Mouse (Mus musculus) limb, embryonic 14.5 days (tissue): ENCODE measurements around the gene Vav1. TPM values are rescaled to one million over a fixed set of nuclear protein-coding genes. Genes with fewer than 3 reads are reported as not detected.

Experiments used
- ATAC-seq: fragments of 200-750 bp; cut with Nextera tagmentation; 2 replicates; pipeline ENCODE4 v1.8.0; 2017; ENCODE audit warnings: low read depth, moderate number of reproducible peaks, moderate TSS enrichment; ENCODE audit not compliant: low FRiP score
- DNase-seq: peaks from one replicate; pipeline ENCODE4 v3.0.0-alpha.2; 2015; ENCODE audit warnings: low spot score
- H3K27ac ChIP-seq: fragments of 300-500 bp; sonication (generic); replicated peaks from 2 replicates; pipeline ENCODE4 v1.5.1; 2014; ENCODE audit warnings: low read depth, mild to moderate bottlenecking, low read length, moderate library complexity, mixed read lengths
- H3K27me3 ChIP-seq: fragments of 300-500 bp; sonication (generic); 2 replicates; pipeline ENCODE4 v1.6.1; 2014; ENCODE audit warnings: low read length, mixed read lengths; ENCODE audit not compliant: control insufficient read depth, insufficient read depth
- H3K36me3 ChIP-seq: fragments of 300-500 bp; sonication (generic); 2 replicates; pipeline ENCODE4 v1.6.1; 2014; ENCODE audit warnings: mild to moderate bottlenecking, low read length, moderate library complexity, mixed read lengths; ENCODE audit not compliant: control insufficient read depth, insufficient read depth
- H3K4me1 ChIP-seq: fragments of 300-500 bp; sonication (generic); 2 replicates; pipeline ENCODE4 v1.6.1; 2014; ENCODE audit warnings: antibody characterized with exemption, low read length, mixed read lengths; ENCODE audit not compliant: control insufficient read depth, insufficient read depth
- H3K4me2 ChIP-seq: fragments of 300-500 bp; sonication (generic); replicated peaks from 2 replicates; pipeline ENCODE4 v1.6.1; 2014; ENCODE audit warnings: low read depth, mild to moderate bottlenecking, low read length, moderate library complexity; ENCODE audit not compliant: severe bottlenecking
- H3K4me3 ChIP-seq: fragments of 300-500 bp; sonication (generic); replicated peaks from 2 replicates; pipeline ENCODE4 v1.5.1; 2014; ENCODE audit warnings: low read length
- H3K9ac ChIP-seq: fragments of 300-500 bp; sonication (generic); 2 replicates; pipeline ENCODE4 v1.6.1; 2014; ENCODE audit warnings: mild to moderate bottlenecking, low read depth, low read length, moderate library complexity; ENCODE audit not compliant: severe bottlenecking
- H3K9me3 ChIP-seq: fragments of 300-500 bp; sonication (generic); 2 replicates; pipeline ENCODE4 v1.6.1; 2016; ENCODE audit warnings: low read length; ENCODE audit not compliant: control insufficient read depth
- POLR2A ChIP-seq: fragments of 200-500 bp; IDR thresholded peaks from 2 replicates; pipeline ENCODE4 v1.8.0; 2012; ENCODE audit warnings: inconsistent platforms, mild to moderate bottlenecking, moderate library complexity, borderline replicate concordance; ENCODE audit not compliant: insufficient read depth, insufficient read length; ENCODE audit errors: extremely low read depth
- WGBS: fragments of 180-500 bp; shearing (Covaris S2); extraction: QIAGEN DNeasy Blood & Tissue Kit; methylation state at CpG from one replicate; pipeline ENCODE4 v1.1.7; 2014; 5-methylcytosine and 5-hydroxymethylcytosine counted together
- polyA plus RNA-seq, 2 experiments: library from polyadenylated mRNA; depleted of rRNA in 1 of 2; stranded (reverse) in 1 of 2; unstranded in 1 of 2; fragments of >200 nt; fragmentation: Nextera tagmentation in 1 of 2; extraction: Ambion mirVana in 1 of 2; gene quantifications; 2 replicates each; pipeline versions ENCODE4 v1.2.1 to v1.2.3; 2012 to 2014

The Vav1 gene
- polyA plus RNA-seq, 2 experiments: 3.3 to 3.8 TPM

DNA sequence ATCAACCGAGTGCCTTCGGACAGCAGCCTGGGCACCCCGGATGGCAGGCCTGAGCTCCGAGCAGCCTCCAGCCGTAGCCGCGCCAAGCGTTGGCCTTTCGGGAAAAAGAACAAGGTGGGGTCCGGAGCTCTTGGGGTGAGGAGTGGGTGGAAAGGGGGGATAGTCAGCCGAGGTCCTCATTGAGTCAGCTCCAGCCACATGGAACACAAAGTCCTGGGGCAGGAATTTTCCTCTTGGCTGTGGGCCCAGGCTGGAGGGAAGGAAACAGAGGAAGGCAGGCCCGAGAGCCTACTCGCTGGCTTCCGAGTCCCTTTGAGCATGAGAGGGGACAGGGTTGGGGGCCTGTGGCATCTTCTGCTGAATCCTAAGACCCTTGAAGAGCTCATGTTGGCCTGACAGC, 23.5 kb upstream of the Vav1 start:
- Histone ChIP-seq H3K4me2 (no peak overlapping the region), H3K9me3 (no peaks in the 10 kb centered on the region), H3K4me3 (no peak overlapping the region), H3K27me3 (no peaks in the 10 kb centered on the region), H3K4me1 (peaks cover 5% of the 10 kb centered on the region; the same call in 1 of the 2 replicates), H3K9ac (no peak overlapping the region), H3K36me3 (peaks cover 64% of the 10 kb centered on the region), H3K27ac (no peak overlapping the region)
- no peak for DNase-seq
- no peak for TF ChIP-seq POLR2A
- 89% methylated on average over 13 of the region's 14 CpGs for WGBS
- no peak for ATAC-seq

GRCm38 (mm10) chr17:57256921-57257485, 21.9 kb upstream of the Vav1 start:
- H3K27ac ChIP-seq: no peak overlapping the region
- H3K27me3 ChIP-seq: no peaks in the 10 kb centered on the region
- H3K4me1 ChIP-seq: no peaks in the 10 kb centered on the region
- peaks cover 79% of the 10 kb centered on the region for H3K36me3 ChIP-seq
- H3K9ac ChIP-seq: no peak overlapping the region
- WGBS: 96% methylated on average over 22 of the region's 22 CpGs
- no peak for TF ChIP-seq POLR2A
- no peak overlapping the region for H3K4me3 ChIP-seq
- DNase-seq (no peak), ATAC-seq (no peak)
- no peaks in the 10 kb centered on the region for H3K9me3 ChIP-seq
- no peak overlapping the region for H3K4me2 ChIP-seq

DNA sequence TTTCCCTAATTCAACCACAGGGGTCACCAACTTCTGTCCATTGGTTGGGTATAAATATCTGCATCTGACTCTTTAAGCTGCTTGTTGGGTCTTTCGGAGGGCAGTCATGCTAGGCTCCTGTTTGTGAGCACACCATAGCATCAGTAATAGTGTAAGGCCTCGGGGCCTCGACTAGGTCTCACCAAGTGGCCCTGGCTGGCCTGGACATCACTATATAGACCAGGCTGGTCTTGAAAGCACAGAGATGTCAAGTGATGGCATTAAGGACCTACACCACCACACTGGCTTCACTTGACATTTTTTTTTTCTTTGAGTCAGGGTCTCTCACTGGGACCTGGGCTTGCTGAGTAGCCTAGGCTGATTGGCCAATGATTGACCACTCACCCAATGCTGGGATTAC, 20.7 kb upstream of the Vav1 start:
- no peaks in the 10 kb centered on the region for H3K9me3 ChIP-seq
- H3K27me3 ChIP-seq: no peaks in the 10 kb centered on the region
- H3K9ac ChIP-seq: no peak overlapping the region
- no peak overlapping the region for H3K4me2 ChIP-seq
- TF ChIP-seq POLR2A: no peak
- H3K36me3 ChIP-seq: peaks cover 91% of the 10 kb centered on the region
- 98% methylated on average over 3 of the region's 3 CpGs for WGBS
- no peak for ATAC-seq
- H3K4me1 ChIP-seq: no peaks in the 10 kb centered on the region
- no peak overlapping the region for H3K4me3 ChIP-seq
- H3K27ac ChIP-seq: no peak overlapping the region
- DNase-seq: no peak

DNA sequence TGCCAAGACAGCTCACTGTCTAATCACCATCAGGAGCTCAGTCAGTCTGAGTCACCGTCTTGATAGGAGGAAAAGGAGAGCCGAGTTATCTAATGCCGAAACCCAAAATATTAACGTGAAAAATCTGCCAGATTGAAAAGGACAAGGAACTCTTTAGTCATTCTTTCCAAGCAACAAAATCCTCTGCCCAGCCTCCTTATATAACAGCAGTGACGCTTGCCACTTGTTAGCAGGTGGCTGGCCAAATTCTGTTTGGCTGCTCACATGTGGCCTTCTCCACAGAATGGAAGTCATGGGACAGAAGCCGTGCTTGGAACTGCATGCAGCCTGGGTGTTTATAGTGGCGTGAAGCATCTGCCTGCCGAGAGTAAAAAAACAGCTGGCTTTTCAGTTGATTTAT, 19.2 kb upstream of the Vav1 start:
- H3K27me3 ChIP-seq: no peaks in the 10 kb centered on the region
- H3K27ac ChIP-seq: no peak overlapping the region
- H3K9me3 ChIP-seq: no peaks in the 10 kb centered on the region
- 89% methylated on average over 8 of the region's 8 CpGs for WGBS
- DNase-seq (no peak), ATAC-seq (no peak)
- H3K4me3 ChIP-seq: no peak overlapping the region
- peaks cover 87% of the 10 kb centered on the region for H3K36me3 ChIP-seq
- no peak for TF ChIP-seq POLR2A
- no peak overlapping the region for H3K4me2 ChIP-seq
- no peaks in the 10 kb centered on the region for H3K4me1 ChIP-seq
- no peak overlapping the region for H3K9ac ChIP-seq

DNA sequence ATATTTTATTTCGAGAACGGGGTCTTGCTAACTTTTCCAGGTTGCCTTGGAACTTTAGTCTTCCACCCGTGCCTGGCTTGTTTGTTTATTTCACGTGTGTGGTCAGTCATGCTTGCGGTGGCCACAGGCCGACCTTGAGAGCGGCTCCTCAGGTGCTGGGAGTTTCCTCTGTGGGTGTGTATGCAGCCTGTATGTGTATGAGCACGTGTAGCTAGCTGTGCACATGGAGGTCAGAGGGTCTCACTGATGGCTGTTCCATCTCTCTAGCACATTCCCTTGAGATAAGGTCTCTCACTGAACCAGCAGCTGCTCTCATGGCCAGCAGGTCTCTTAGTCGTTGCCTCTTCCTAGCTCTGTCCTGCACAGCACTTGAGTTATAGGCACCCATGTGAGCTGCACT, 18.5 kb upstream of the Vav1 start:
- Histone ChIP-seq H3K27ac (no peak overlapping the region), H3K36me3 (peaks cover 81% of the 10 kb centered on the region), H3K27me3 (no peaks in the 10 kb centered on the region), H3K9ac (no peak overlapping the region), H3K9me3 (no peaks in the 10 kb centered on the region), H3K4me3 (no peak overlapping the region), H3K4me1 (no peaks in the 10 kb centered on the region), H3K4me2 (no peak overlapping the region)
- DNase-seq (no peak), ATAC-seq (no peak)
- no peak for TF ChIP-seq POLR2A
- WGBS: 90% methylated on average over 9 of the region's 9 CpGs

DNA sequence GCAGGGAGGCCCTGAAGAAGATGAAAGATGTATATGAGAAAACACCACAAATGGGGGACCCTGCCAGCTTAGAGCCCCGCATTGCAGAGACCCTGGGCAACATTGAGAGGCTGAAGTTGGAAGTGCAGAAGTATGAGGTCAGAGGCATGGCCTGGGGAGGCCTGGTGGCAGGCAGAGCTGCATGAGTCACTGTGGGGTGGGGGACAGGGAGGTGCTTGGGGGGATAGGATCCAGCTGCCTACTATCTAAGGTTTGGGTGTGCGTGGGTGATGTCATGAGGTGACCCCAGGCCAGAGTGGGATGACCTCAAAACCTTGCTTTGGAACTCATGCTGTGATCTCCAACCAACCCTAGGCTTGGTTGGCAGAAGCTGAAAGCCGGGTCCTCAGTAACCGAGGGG, 17.6 kb upstream of the Vav1 start:
- ATAC-seq (no peak), DNase-seq (no peak)
- TF ChIP-seq POLR2A: no peak
- Histone ChIP-seq H3K9ac (no peak overlapping the region), H3K27me3 (no peaks in the 10 kb centered on the region), H3K4me1 (0 out of 2 replicates have a peak, but pooled peaks cover 5% of the 10 kb centered on the region), H3K36me3 (peaks cover 72% of the 10 kb centered on the region), H3K27ac (no peak overlapping the region), H3K9me3 (no peaks in the 10 kb centered on the region), H3K4me2 (no peak overlapping the region), H3K4me3 (no peak overlapping the region)
- 98% methylated on average over 4 of the region's 4 CpGs for WGBS
